Mouse (Mus musculus): ENCODE measurements around the gene Trdmt1.

DNA sequence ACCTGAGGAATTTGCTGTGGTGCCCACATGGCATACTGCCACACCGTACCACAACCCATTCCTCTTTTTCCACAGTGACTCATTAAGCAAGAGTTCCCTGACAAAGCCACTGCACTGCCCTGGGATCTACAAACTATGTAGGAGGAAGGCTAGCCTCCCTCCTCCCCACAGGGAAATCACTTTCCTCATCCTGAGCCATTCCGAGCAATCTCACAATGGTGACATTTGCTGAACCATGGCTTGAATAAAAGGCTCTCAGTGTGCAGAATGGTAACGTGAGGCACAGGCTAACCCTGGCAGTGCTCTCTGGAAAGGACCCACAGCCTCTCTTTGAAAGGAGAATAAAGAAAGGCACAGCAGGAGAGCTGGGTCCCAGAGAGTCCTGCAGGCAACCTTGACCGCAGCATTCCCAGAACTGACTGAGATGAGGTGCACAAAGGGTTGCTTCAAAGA is 27.7 kb upstream of the Trdmt1 start:
- no peak for TF ChIP-seq GATA1 (IDR thresholded peaks at IDR 0.05; ENCODE audit: borderline replicate concordance, low read length)
- no peak for TF ChIP-seq FLI1 (IDR thresholded peaks at IDR 0.05; ENCODE audit: low read length)
